Mouse (Mus musculus): ENCODE measurements at regions not wholly inside any gene's neighbourhood (a gene's known extent, or its start where the extent isn't known, plus 50 kb on each side); places are given as distances from the start of the nearest gene placed in this dataset.

- Histone ChIP-seq H3K4me3 (replicated peaks; ENCODE audit: low read length) (no peak overlapping the region), H3K27me3 (ENCODE audit: insufficient read depth, low read length) (no peaks in the 10 kb centered on the region), H3K36me3 (ENCODE audit: insufficient read depth, low read length) (no peaks in the 10 kb centered on the region), H3K4me1 (replicated peaks; ENCODE audit: low read depth, low read length) (no peaks in the 10 kb centered on the region), H3K9me3 (ENCODE audit: low read length) (peaks cover 18% of the 10 kb centered on the region)
- TF ChIP-seq NANOG (IDR thresholded peaks at IDR 0.05; ENCODE audit: borderline replicate concordance, low read length) (no peak), CTCF (conservative IDR thresholded peaks at IDR 0.05; ENCODE audit: low read length) (no peak), POU5F1 (IDR thresholded peaks at IDR 0.05; ENCODE audit: borderline replicate concordance, low read length) (no peak)
Measured at GRCm38 (mm10) chr13:52007585-52008395, 161.3 kb downstream of the Gadd45g start.

- Histone ChIP-seq H3K4me3 (replicated peaks; ENCODE audit: low read length) (no peak overlapping the region), H3K27me3 (ENCODE audit: insufficient read depth, low read length) (peaks cover 5% of the 10 kb centered on the region; the same call in 1 of the 2 replicates), H3K9me3 (ENCODE audit: low read length) (peaks cover 5% of the 10 kb centered on the region), H3K4me1 (replicated peaks; ENCODE audit: low read depth, low read length) (no peaks in the 10 kb centered on the region), H3K36me3 (ENCODE audit: insufficient read depth, low read length) (no peaks in the 10 kb centered on the region)
- TF ChIP-seq CTCF (conservative IDR thresholded peaks at IDR 0.05; ENCODE audit: low read length), result no peak
- TF ChIP-seq POU5F1 (IDR thresholded peaks at IDR 0.05; ENCODE audit: borderline replicate concordance, low read length), result no peak
- TF ChIP-seq NANOG (IDR thresholded peaks at IDR 0.05; ENCODE audit: borderline replicate concordance, low read length), result no peak
Measured at GRCm38 (mm10) chr13:52009231-52009630, 162.8 kb downstream of the Gadd45g start.

GRCm38 (mm10) chr13:52009766-52010165 is 163.3 kb downstream of the Gadd45g start:
- Histone ChIP-seq H3K27me3 (ENCODE audit: insufficient read depth, low read length) (peaks cover 5% of the 10 kb centered on the region; the same call in 1 of the 2 replicates), H3K36me3 (ENCODE audit: insufficient read depth, low read length) (no peaks in the 10 kb centered on the region), H3K4me3 (replicated peaks; ENCODE audit: low read length) (no peak overlapping the region), H3K9me3 (ENCODE audit: low read length) (peaks cover under 1% of the 10 kb centered on the region; the same call in 1 of the 2 replicates), H3K4me1 (replicated peaks; ENCODE audit: low read depth, low read length) (peaks cover 2% of the 10 kb centered on the region)
- no peak for TF ChIP-seq POU5F1 (IDR thresholded peaks at IDR 0.05; ENCODE audit: borderline replicate concordance, low read length)
- no peak for TF ChIP-seq NANOG (IDR thresholded peaks at IDR 0.05; ENCODE audit: borderline replicate concordance, low read length)
- no peak for TF ChIP-seq CTCF (conservative IDR thresholded peaks at IDR 0.05; ENCODE audit: low read length)

- Histone ChIP-seq H3K9me3 (ENCODE audit: low read length) (no peaks in the 10 kb centered on the region), H3K27me3 (ENCODE audit: insufficient read depth, low read length) (peaks cover 5% of the 10 kb centered on the region; the same call in 1 of the 2 replicates), H3K4me1 (replicated peaks; ENCODE audit: low read depth, low read length) (peaks cover 13% of the 10 kb centered on the region), H3K36me3 (ENCODE audit: insufficient read depth, low read length) (no peaks in the 10 kb centered on the region), H3K4me3 (replicated peaks; ENCODE audit: low read length) (no peak overlapping the region)
- no peak for TF ChIP-seq POU5F1 (IDR thresholded peaks at IDR 0.05; ENCODE audit: borderline replicate concordance, low read length)
- TF ChIP-seq CTCF (conservative IDR thresholded peaks at IDR 0.05; ENCODE audit: low read length), result no peak
- TF ChIP-seq NANOG (IDR thresholded peaks at IDR 0.05; ENCODE audit: borderline replicate concordance, low read length), result no peak
Measured at GRCm38 (mm10) chr13:52011001-52011400, 164.5 kb downstream of the Gadd45g start.

GRCm38 (mm10) chr13:52013182-52013581 is 166.7 kb downstream of the Gadd45g start:
- TF ChIP-seq CTCF (conservative IDR thresholded peaks at IDR 0.05; ENCODE audit: low read length), result no peak
- TF ChIP-seq POU5F1 (IDR thresholded peaks at IDR 0.05; ENCODE audit: borderline replicate concordance, low read length), result no peak
- TF ChIP-seq NANOG (IDR thresholded peaks at IDR 0.05; ENCODE audit: borderline replicate concordance, low read length), result no peak

GRCm38 (mm10) chr13:52013757-52014156 is 167.3 kb downstream of the Gadd45g start:
- no peaks in the 10 kb centered on the region for H3K36me3 ChIP-seq (ENCODE audit: insufficient read depth, low read length)
- no peak overlapping the region for H3K4me3 ChIP-seq (replicated peaks; ENCODE audit: low read length)
- H3K4me1 ChIP-seq (replicated peaks; ENCODE audit: low read depth, low read length), result peaks cover 16% of the 10 kb centered on the region
- peaks cover 21% of the 10 kb centered on the region for H3K27me3 ChIP-seq (ENCODE audit: insufficient read depth, low read length)
- H3K9me3 ChIP-seq (ENCODE audit: low read length), result no peaks in the 10 kb centered on the region
- TF ChIP-seq NANOG (IDR thresholded peaks at IDR 0.05; ENCODE audit: borderline replicate concordance, low read length) (no peak), POU5F1 (IDR thresholded peaks at IDR 0.05; ENCODE audit: borderline replicate concordance, low read length) (no peak), CTCF (conservative IDR thresholded peaks at IDR 0.05; ENCODE audit: low read length) (no peak)

More at GRCm38 (mm10) chr13:52013182-52013581, 166.7 kb downstream of the Gadd45g start:
- Histone ChIP-seq H3K36me3 (ENCODE audit: insufficient read depth, low read length) (no peaks in the 10 kb centered on the region), H3K9me3 (ENCODE audit: low read length) (no peaks in the 10 kb centered on the region), H3K4me3 (replicated peaks; ENCODE audit: low read length) (no peak overlapping the region), H3K27me3 (ENCODE audit: insufficient read depth, low read length) (peaks cover 21% of the 10 kb centered on the region), H3K4me1 (replicated peaks; ENCODE audit: low read depth, low read length) (peaks cover 16% of the 10 kb centered on the region)

GRCm38 (mm10) chr13:52014566-52014965 is 168.1 kb downstream of the Gadd45g start:
- H3K4me3 ChIP-seq (replicated peaks; ENCODE audit: low read length), result no peak overlapping the region
- TF ChIP-seq CTCF (conservative IDR thresholded peaks at IDR 0.05; ENCODE audit: low read length), result no peak
- no peak for TF ChIP-seq POU5F1 (IDR thresholded peaks at IDR 0.05; ENCODE audit: borderline replicate concordance, low read length)
- no peak for TF ChIP-seq NANOG (IDR thresholded peaks at IDR 0.05; ENCODE audit: borderline replicate concordance, low read length)
- peaks cover 16% of the 10 kb centered on the region for H3K4me1 ChIP-seq (replicated peaks; ENCODE audit: low read depth, low read length)

GRCm38 (mm10) chr13:52015066-52015465 is 168.6 kb downstream of the Gadd45g start:
- no peaks in the 10 kb centered on the region for H3K36me3 ChIP-seq (ENCODE audit: insufficient read depth, low read length)
- peaks cover 30% of the 10 kb centered on the region for H3K27me3 ChIP-seq (ENCODE audit: insufficient read depth, low read length)
- TF ChIP-seq NANOG (IDR thresholded peaks at IDR 0.05; ENCODE audit: borderline replicate concordance, low read length) (no peak), POU5F1 (IDR thresholded peaks at IDR 0.05; ENCODE audit: borderline replicate concordance, low read length) (no peak), CTCF (conservative IDR thresholded peaks at IDR 0.05; ENCODE audit: low read length) (no peak)

More at GRCm38 (mm10) chr13:52014566-52014965, 168.1 kb downstream of the Gadd45g start:
- H3K9me3 ChIP-seq (ENCODE audit: low read length), result no peaks in the 10 kb centered on the region
- H3K36me3 ChIP-seq (ENCODE audit: insufficient read depth, low read length), result no peaks in the 10 kb centered on the region
- H3K27me3 ChIP-seq (ENCODE audit: insufficient read depth, low read length), result peaks cover 26% of the 10 kb centered on the region

More at GRCm38 (mm10) chr13:52015066-52015465, 168.6 kb downstream of the Gadd45g start:
- H3K4me1 ChIP-seq (replicated peaks; ENCODE audit: low read depth, low read length), result peaks cover 16% of the 10 kb centered on the region
- no peak overlapping the region for H3K4me3 ChIP-seq (replicated peaks; ENCODE audit: low read length)
- no peaks in the 10 kb centered on the region for H3K9me3 ChIP-seq (ENCODE audit: low read length)

Measured in E14TG2a.4 (cell line).